Mouse (Mus musculus) limb, embryonic 15.5 days (tissue): ENCODE results near the gene Smyd4. TPM values are rescaled to one million over a fixed set of nuclear protein-coding genes. Genes with fewer than 3 reads are reported as not detected.

Source experiments
- ATAC-seq: fragments of 200-750 bp; cut with Nextera tagmentation; 2 replicates; pipeline ENCODE4 v1.8.0; 2017; ENCODE audit warnings: low read depth, moderate TSS enrichment; ENCODE audit not compliant: insufficient number of reproducible peaks, low FRiP score, low TSS enrichment
- H3K27ac ChIP-seq: fragments of 300-500 bp; sonication (generic); 2 replicates; pipeline ENCODE4 v1.5.1; 2015; ENCODE audit warnings: moderate library complexity, mild to moderate bottlenecking, inconsistent platforms
- H3K27me3 ChIP-seq: fragments of 300-500 bp; sonication (generic); 2 replicates; pipeline ENCODE4 v1.6.1; 2015; ENCODE audit warnings: inconsistent platforms
- H3K36me3 ChIP-seq: fragments of 300-500 bp; sonication (generic); 2 replicates; pipeline ENCODE4 v1.6.1; 2015; ENCODE audit warnings: inconsistent platforms
- H3K4me1 ChIP-seq: fragments of 300-500 bp; sonication (generic); 2 replicates; pipeline ENCODE4 v1.6.1; 2015; ENCODE audit warnings: inconsistent platforms
- H3K4me2 ChIP-seq: fragments of 300-500 bp; sonication (generic); 2 replicates; pipeline ENCODE4 v1.6.1; 2015; ENCODE audit warnings: mild to moderate bottlenecking, inconsistent platforms
- H3K4me3 ChIP-seq: fragments of 300-500 bp; sonication (generic); 2 replicates; pipeline ENCODE4 v1.5.1; 2015; ENCODE audit warnings: mild to moderate bottlenecking, inconsistent platforms
- H3K9ac ChIP-seq: fragments of 300-500 bp; sonication (generic); 2 replicates; pipeline ENCODE4 v1.6.1; 2015; ENCODE audit warnings: inconsistent platforms
- H3K9me3 ChIP-seq: fragments of 300-500 bp; sonication (generic); 2 replicates; pipeline ENCODE4 v1.6.1; 2016; ENCODE audit warnings: inconsistent platforms
- WGBS: fragments of 180-500 bp; shearing (Covaris S2); methylation state at CpG from one replicate; pipeline ENCODE4 v1.1.7; 2015; 5-methylcytosine and 5-hydroxymethylcytosine counted together
- polyA plus RNA-seq: library from polyadenylated mRNA; unstranded; fragments of >200 nt; fragmentation: Nextera tagmentation; extraction: Ambion mirVana; gene quantifications from 2 replicates; pipeline ENCODE4 v1.2.1, GENCODE M21; 2015

Smyd4 gene
- polyA plus RNA-seq, 1 experiment from 2014 or later = 13.1 TPM

- Histone ChIP-seq H3K4me3 (no peak overlapping the region), H3K9ac (no peak overlapping the region), H3K4me1 (no peaks in the 10 kb centered on the region), H3K27me3 (no peaks in the 10 kb centered on the region), H3K9me3 (no peaks in the 10 kb centered on the region), H3K4me2 (no peak overlapping the region), H3K36me3 (peaks cover 21% of the 10 kb centered on the region), H3K27ac (0 out of 2 replicates have a peak overlapping the region, but pooled peaks have one; percentile 11)
- ATAC-seq = no peak
- 58% methylated on average over 6 of the region's 6 CpGs for WGBS
These were observed 55.2 kb downstream of the Smyd4 start for GRCm38 (mm10) chr11:75403301-75404052.

GRCm38 (mm10) chr11:75404801-75405200 is 56.6 kb downstream of the Smyd4 start:
- Histone ChIP-seq H3K9me3 (no peaks in the 10 kb centered on the region), H3K36me3 (peaks cover 21% of the 10 kb centered on the region), H3K27ac (no peak overlapping the region), H3K4me2 (no peak overlapping the region), H3K4me3 (no peak overlapping the region), H3K4me1 (no peaks in the 10 kb centered on the region), H3K27me3 (no peaks in the 10 kb centered on the region), H3K9ac (no peak overlapping the region)
- 87% methylated on average over 6 of the region's 6 CpGs for WGBS
- ATAC-seq = no peak

GRCm38 (mm10) chr11:75406104-75406503 is 57.9 kb downstream of the Smyd4 start:
- no peak overlapping the region for H3K27ac ChIP-seq
- H3K4me3 ChIP-seq = no peak overlapping the region
- no peak for ATAC-seq
- no peak overlapping the region for H3K9ac ChIP-seq
- WGBS = 72% methylated on average over 4 of the region's 4 CpGs
- H3K4me2 ChIP-seq = no peak overlapping the region
- H3K27me3 ChIP-seq = no peaks in the 10 kb centered on the region
- peaks cover 18% of the 10 kb centered on the region for H3K36me3 ChIP-seq
- H3K4me1 ChIP-seq = no peaks in the 10 kb centered on the region
- H3K9me3 ChIP-seq = no peaks in the 10 kb centered on the region

- H3K9me3 ChIP-seq = no peaks in the 10 kb centered on the region
- 42% methylated on average over 3 of the region's 3 CpGs for WGBS
These were observed 58.6 kb downstream of the Smyd4 start for GRCm38 (mm10) chr11:75406865-75407264.

GRCm38 (mm10) chr11:75409679-75410575 is 61.7 kb downstream of the Smyd4 start:
- no peak overlapping the region for H3K9ac ChIP-seq

More at GRCm38 (mm10) chr11:75406865-75407264, 58.6 kb downstream of the Smyd4 start:
- Histone ChIP-seq H3K4me1 (no peaks in the 10 kb centered on the region), H3K4me3 (no peak overlapping the region), H3K27me3 (no peaks in the 10 kb centered on the region), H3K27ac (no peak overlapping the region), H3K4me2 (no peak overlapping the region), H3K9ac (no peak overlapping the region), H3K36me3 (peaks cover 18% of the 10 kb centered on the region)
- no peak for ATAC-seq

GRCm38 (mm10) chr11:75410591-75410990 is 62.4 kb downstream of the Smyd4 start:
- Histone ChIP-seq H3K9ac (no peak overlapping the region), H3K4me1 (peaks cover 4% of the 10 kb centered on the region; the same call in 1 of the 2 replicates), H3K27me3 (no peaks in the 10 kb centered on the region), H3K4me3 (no peak overlapping the region), H3K4me2 (no peak overlapping the region), H3K36me3 (peaks cover 40% of the 10 kb centered on the region), H3K27ac (no peak overlapping the region), H3K9me3 (no peaks in the 10 kb centered on the region)
- 90% methylated on average over 7 of the region's 7 CpGs for WGBS
- no peak for ATAC-seq

More at GRCm38 (mm10) chr11:75409679-75410575, 61.7 kb downstream of the Smyd4 start:
- ATAC-seq = no peak
- Histone ChIP-seq H3K9me3 (no peaks in the 10 kb centered on the region), H3K4me2 (no peak overlapping the region), H3K4me3 (no peak overlapping the region), H3K36me3 (peaks cover 37% of the 10 kb centered on the region), H3K27me3 (no peaks in the 10 kb centered on the region), H3K4me1 (no peaks in the 10 kb centered on the region), H3K27ac (no peak overlapping the region)
- WGBS = 74% methylated on average over 17 of the region's 17 CpGs

GRCm38 (mm10) chr11:75415096-75415495 is 66.9 kb downstream of the Smyd4 start:
- H3K4me1 ChIP-seq = peaks cover 4% of the 10 kb centered on the region; the same call in 1 of the 2 replicates
- H3K36me3 ChIP-seq = peaks cover 41% of the 10 kb centered on the region
- 56% methylated on average over 7 of the region's 7 CpGs for WGBS
- H3K4me2 ChIP-seq = no peak overlapping the region
- H3K27ac ChIP-seq = 0 out of 2 replicates have a peak overlapping the region, but pooled peaks have one; percentile 22
- no peaks in the 10 kb centered on the region for H3K9me3 ChIP-seq
- no peak overlapping the region for H3K4me3 ChIP-seq
- ATAC-seq = no peak
- no peaks in the 10 kb centered on the region for H3K27me3 ChIP-seq
- no peak overlapping the region for H3K9ac ChIP-seq

- Histone ChIP-seq H3K36me3 (peaks cover 34% of the 10 kb centered on the region), H3K9me3 (no peaks in the 10 kb centered on the region)
- 88% methylated on average over 13 of the region's 13 CpGs for WGBS
These were observed 67.8 kb downstream of the Smyd4 start for GRCm38 (mm10) chr11:75415994-75416393.

GRCm38 (mm10) chr11:75420037-75420436 is 71.8 kb downstream of the Smyd4 start:
- H3K27me3 ChIP-seq = no peaks in the 10 kb centered on the region
- WGBS = 82% methylated on average over 7 of the region's 7 CpGs
- no peak overlapping the region for H3K9ac ChIP-seq
- H3K4me1 ChIP-seq = peaks cover 26% of the 10 kb centered on the region
- no peaks in the 10 kb centered on the region for H3K9me3 ChIP-seq
- H3K4me2 ChIP-seq = no peak overlapping the region
- no peak overlapping the region for H3K27ac ChIP-seq
- peaks cover 10% of the 10 kb centered on the region for H3K36me3 ChIP-seq
- H3K4me3 ChIP-seq = no peak overlapping the region
- ATAC-seq = no peak

More at GRCm38 (mm10) chr11:75415994-75416393, 67.8 kb downstream of the Smyd4 start:
- ATAC-seq = no peak
- H3K4me3 ChIP-seq = no peak overlapping the region
- H3K4me1 ChIP-seq = peaks cover 11% of the 10 kb centered on the region
- H3K27ac ChIP-seq = no peak overlapping the region
- H3K4me2 ChIP-seq = no peak overlapping the region
- no peaks in the 10 kb centered on the region for H3K27me3 ChIP-seq
- H3K9ac ChIP-seq = no peak overlapping the region

GRCm38 (mm10) chr11:75420810-75421374 is 72.7 kb downstream of the Smyd4 start:
- no peak for ATAC-seq
- no peak overlapping the region for H3K9ac ChIP-seq
- H3K27ac ChIP-seq = peak overlapping the region; percentile 67; the same call in 1 of the 2 replicates

GRCm38 (mm10) chr11:75421375-75422012 is 73.3 kb downstream of the Smyd4 start:
- Histone ChIP-seq H3K27me3 (no peaks in the 10 kb centered on the region), H3K9me3 (no peaks in the 10 kb centered on the region), H3K27ac (peak overlapping the region; percentile 67), H3K4me1 (peaks cover 23% of the 10 kb centered on the region), H3K4me3 (peak overlapping the region; percentile 48), H3K4me2 (peak overlapping the region; percentile 52), H3K36me3 (no peaks in the 10 kb centered on the region), H3K9ac (peak overlapping the region; percentile 47; the same call in 1 of the 2 replicates)
- ATAC-seq = 0 out of 2 replicates have a peak, but pooled peaks have one; percentile 42
- 30% methylated on average over 6 of the region's 6 CpGs for WGBS

More at GRCm38 (mm10) chr11:75420810-75421374, 72.7 kb downstream of the Smyd4 start:
- Histone ChIP-seq H3K27me3 (no peaks in the 10 kb centered on the region), H3K4me3 (peak overlapping the region; percentile 48), H3K9me3 (no peaks in the 10 kb centered on the region), H3K36me3 (peaks cover 5% of the 10 kb centered on the region), H3K4me2 (peak overlapping the region; percentile 52), H3K4me1 (peaks cover 23% of the 10 kb centered on the region)
- WGBS = 46% methylated on average over 5 of the region's 5 CpGs
